Mouse (Mus musculus) spleen, adult 2 months (tissue): ENCODE data around the gene Cd1d1. TPM values are rescaled to one million over a fixed set of nuclear protein-coding genes. Genes with fewer than 3 reads are reported as not detected.

Source experiments
- DNase-seq, 2 experiments: peaks; one replicate each; pipeline versions ENCODE4 v3.0.0 to v3.0.0-alpha.2; 2012 to 2021; ENCODE audit warnings: low spot score in 2 of 2, low read depth in 1 of 2
- H3K27ac ChIP-seq: fragments of 200-500 bp; 2 replicates; pipeline ENCODE4 v1.5.1; 2012; ENCODE audit warnings: low read length, inconsistent platforms; ENCODE audit not compliant: insufficient read depth
- H3K27me3 ChIP-seq: fragments of 200-500 bp; 2 replicates; pipeline ENCODE4 v1.6.1; 2012; ENCODE audit warnings: mild to moderate bottlenecking, moderate library complexity, low read length, inconsistent platforms; ENCODE audit not compliant: control insufficient read depth, insufficient read depth
- H3K36me3 ChIP-seq: fragments of 200-500 bp; 2 replicates; pipeline ENCODE4 v1.6.1; 2012; ENCODE audit warnings: mild to moderate bottlenecking, low read length, inconsistent platforms; ENCODE audit not compliant: control insufficient read depth, insufficient read depth
- H3K4me1 ChIP-seq: fragments of 200-500 bp; 2 replicates; pipeline ENCODE4 v1.6.1; 2011; ENCODE audit warnings: inconsistent platforms; ENCODE audit not compliant: control insufficient read depth, insufficient read depth, insufficient read length
- H3K4me3 ChIP-seq: fragments of 200-500 bp; 2 replicates; pipeline ENCODE4 v1.5.1; 2011; ENCODE audit warnings: mild to moderate bottlenecking, inconsistent platforms; ENCODE audit not compliant: insufficient read depth, insufficient read length; ENCODE audit errors: extremely low read depth
- CTCF ChIP-seq: fragments of 200-500 bp; IDR thresholded peaks from 2 replicates; pipeline ENCODE4 v1.5.1; 2011; ENCODE audit warnings: mild to moderate bottlenecking, inconsistent platforms; ENCODE audit not compliant: insufficient read depth, insufficient read length, insufficient replicate concordance; ENCODE audit errors: extremely low read depth
- POLR2A ChIP-seq: fragments of 200-500 bp; IDR thresholded peaks from 2 replicates; pipeline ENCODE4 v1.6.1; 2011; ENCODE audit warnings: low read depth, low read length, inconsistent platforms
- WGBS: fragments of 180-500 bp; shearing (Covaris S2); methylation state at CpG from one replicate; pipeline ENCODE4 v1.1.7; 2018; 5-methylcytosine and 5-hydroxymethylcytosine counted together
- polyA plus RNA-seq: library from polyadenylated mRNA; depleted of rRNA; stranded (reverse); fragments of >200 nt; gene quantifications from 2 replicates; pipeline ENCODE4 v1.2.3, GENCODE M21; 2012; rRNA removed

Cd1d1 gene
- polyA plus RNA-seq, 1 experiment = 35.1 TPM

DNA sequence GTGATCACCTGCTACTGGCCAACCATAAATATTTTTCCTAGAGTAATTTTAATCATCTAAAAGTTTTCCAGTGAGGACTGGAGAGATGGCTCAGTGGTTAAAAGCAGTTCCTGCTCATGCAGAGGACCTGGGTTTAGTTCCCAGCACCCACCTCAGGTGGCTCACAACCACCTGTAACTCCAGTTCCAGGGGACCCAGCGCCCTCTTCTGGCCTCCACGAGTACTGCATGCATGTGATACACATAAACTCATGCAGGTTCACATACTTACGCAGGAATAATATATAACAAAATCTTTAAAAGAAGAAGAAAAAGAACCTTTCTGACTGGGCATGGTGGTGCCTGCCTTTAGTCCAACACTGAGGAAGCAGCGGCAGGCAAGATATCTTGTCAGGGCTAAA lies 45.4 kb downstream of the Cd1d1 start:
- TF ChIP-seq CTCF (no peak), POLR2A (no peak)
- Histone ChIP-seq H3K4me3 (no peak overlapping the region), H3K4me1 (no peaks in the 10 kb centered on the region; the same call in 1 of the 2 replicates), H3K27me3 (no peaks in the 10 kb centered on the region), H3K36me3 (no peaks in the 10 kb centered on the region), H3K27ac (no peak overlapping the region)
- 89% methylated on average over 4 of the region's 4 CpGs for whole genome bisulfite sequencing
- no peak for DNase-seq

DNA sequence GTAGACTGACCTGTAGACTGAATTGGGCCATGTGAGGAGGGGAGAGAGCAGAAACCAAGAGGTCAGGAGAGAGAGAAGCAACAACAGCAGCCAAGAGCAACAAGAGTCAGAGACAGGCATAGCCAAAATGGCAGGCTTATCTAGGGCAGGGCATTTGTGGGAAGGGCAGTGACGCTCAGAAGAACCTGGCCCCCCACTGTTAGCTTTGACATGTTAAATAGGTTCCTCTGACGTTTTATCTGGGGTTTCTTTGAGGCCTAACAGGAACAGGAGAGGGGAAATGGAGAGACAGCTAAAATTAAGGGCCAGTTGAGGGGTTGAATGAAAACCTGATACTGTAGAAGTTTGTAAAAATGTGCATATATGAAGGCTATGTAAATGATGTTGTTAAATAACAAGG lies 48.6 kb downstream of the Cd1d1 start:
- Histone ChIP-seq H3K36me3 (no peaks in the 10 kb centered on the region), H3K27me3 (no peaks in the 10 kb centered on the region), H3K4me3 (no peak overlapping the region), H3K27ac (no peak overlapping the region), H3K4me1 (no peaks in the 10 kb centered on the region)
- TF ChIP-seq POLR2A = no peak
- TF ChIP-seq CTCF = no peak
- WGBS = 39% methylated on average over 2 of the region's 2 CpGs
- DNase-seq = no peak

Other genes starting within 250 kb of the Cd1d1 start
- 11.7 and 11.9 TPM in 2 replicates for gene Dclk2, start 78.6 kb downstream of the Cd1d1 start, polyA plus RNA-seq
- 6.0 and 6.5 TPM in 2 replicates for gene Kirrel, start 175.3 kb upstream of the Cd1d1 start, polyA plus RNA-seq